Mouse (Mus musculus) MEL (cell line): ENCODE measurements around the gene Sqor. TPM values are rescaled to one million over a fixed set of nuclear protein-coding genes. Genes with fewer than 3 reads are reported as not detected.

Source experiments
- DNase-seq: peaks from one replicate; pipeline ENCODE4 v3.0.0; 2011; ENCODE audit warnings: low read depth, low spot score
- H3K27ac ChIP-seq: 2 replicates; pipeline ENCODE4 v1.5.1; 2012; ENCODE audit warnings: low read depth, mild to moderate bottlenecking, control low read depth, low read length, moderate library complexity; ENCODE audit not compliant: control insufficient read depth
- H3K27me3 ChIP-seq, 2 experiments: fragments of 150-350 bp in 1 of 2; sonication (generic) in 1 of 2; 2 replicates each; pipeline ENCODE4 v1.6.1; 2012; ENCODE audit warnings: low read length in 2 of 2, mild to moderate bottlenecking in 2 of 2, improper control_type of control experiment in 1 of 2, moderate library complexity in 1 of 2; ENCODE audit not compliant: insufficient read depth in 2 of 2, control insufficient read depth in 1 of 2
- H3K36me3 ChIP-seq, 2 experiments: 2 replicates each; pipeline ENCODE4 v1.6.1; 2012 to 2014; ENCODE audit warnings: low read length in 2 of 2, improper control_type of control experiment in 1 of 2, inconsistent platforms in 1 of 2, mild to moderate bottlenecking in 1 of 2; ENCODE audit not compliant: insufficient read depth in 2 of 2, control insufficient read depth in 1 of 2
- H3K4me1 ChIP-seq, 2 experiments: fragments of 150-350 bp in 1 of 2; sonication (generic) in 1 of 2; 2 replicates each; pipeline ENCODE4 v1.6.1; 2012; ENCODE audit warnings: low read length in 2 of 2, improper control_type of control experiment in 1 of 2, mild to moderate bottlenecking in 1 of 2; ENCODE audit not compliant: insufficient read depth in 2 of 2, control insufficient read depth in 1 of 2
- H3K4me3 ChIP-seq, 2 experiments: fragments of 150-350 bp in 1 of 2; sonication (generic) in 1 of 2; 2 replicates each; pipeline ENCODE4 v1.5.1; 2012; ENCODE audit warnings: low read depth in 2 of 2, low read length in 2 of 2, mild to moderate bottlenecking in 2 of 2, moderate library complexity in 2 of 2, control low read depth in 1 of 2, improper control_type of control experiment in 1 of 2; ENCODE audit not compliant: control insufficient read depth in 1 of 2, insufficient read depth in 1 of 2
- H3K79me2 ChIP-seq: 2 replicates; pipeline ENCODE4 v1.6.1; 2012; ENCODE audit warnings: mild to moderate bottlenecking, low read length, moderate library complexity; ENCODE audit not compliant: control insufficient read depth, poor library complexity, insufficient read depth
- H3K9ac ChIP-seq: 2 replicates; pipeline ENCODE4 v1.6.1; 2012; ENCODE audit warnings: low read depth, mild to moderate bottlenecking, control low read depth, low read length, moderate library complexity; ENCODE audit not compliant: control insufficient read depth, poor library complexity, severe bottlenecking
- H3K9me3 ChIP-seq: fragments of 150-350 bp; sonication (generic); replicated peaks from 2 replicates; pipeline ENCODE4 v1.6.1; 2012; ENCODE audit warnings: mild to moderate bottlenecking, low read length, improper control_type of control experiment, moderate library complexity; ENCODE audit not compliant: insufficient read depth
- CHD1 ChIP-seq: IDR thresholded peaks from 2 replicates; pipeline ENCODE4 v1.6.1; 2012; ENCODE audit warnings: low read depth, mild to moderate bottlenecking, inconsistent platforms, low read length, improper control_type of control experiment
- CHD2 ChIP-seq: IDR thresholded peaks from 2 replicates; pipeline ENCODE4 v1.6.1; 2011; ENCODE audit warnings: low read length, improper control_type of control experiment
- CTCF ChIP-seq, 3 experiments: IDR thresholded peaks in 2 of 3; conservative IDR thresholded peaks in 1 of 3; 2 replicates each; pipeline ENCODE4 v1.5.1; 2011 to 2012; ENCODE audit warnings: low read length in 3 of 3, low read depth in 2 of 3, mild to moderate bottlenecking in 2 of 3, improper control_type of control experiment in 1 of 3, inconsistent platforms in 1 of 3, mixed read lengths in 1 of 3, moderate library complexity in 1 of 3; ENCODE audit not compliant: control insufficient read depth in 1 of 3, insufficient read depth in 1 of 3, poor library complexity in 1 of 3, severe bottlenecking in 1 of 3
- ELF1 ChIP-seq: IDR thresholded peaks from 2 replicates; pipeline ENCODE4 v1.6.1; 2014; ENCODE audit warnings: low read depth, mild to moderate bottlenecking, inconsistent platforms, low read length, improper control_type of control experiment, moderate library complexity
- GATA1 ChIP-seq: IDR thresholded peaks from 2 replicates; pipeline ENCODE4 v1.6.1; 2011; ENCODE audit warnings: low read depth, low read length, improper control_type of control experiment
- HCFC1 ChIP-seq: IDR thresholded peaks from 2 replicates; pipeline ENCODE4 v1.6.1; 2012; ENCODE audit warnings: low read depth, mild to moderate bottlenecking, inconsistent platforms, low read length, improper control_type of control experiment, moderate library complexity
- MAFK ChIP-seq: IDR thresholded peaks from 2 replicates; pipeline ENCODE4 v1.6.1; 2011; ENCODE audit warnings: low read depth, mild to moderate bottlenecking, low read length, improper control_type of control experiment, borderline replicate concordance
- MAX ChIP-seq: IDR thresholded peaks from 2 replicates; pipeline ENCODE4 v1.6.1; 2011; ENCODE audit warnings: low read length, improper control_type of control experiment
- MAZ ChIP-seq: IDR thresholded peaks from 2 replicates; pipeline ENCODE4 v1.6.1; 2012; ENCODE audit warnings: low read depth, mild to moderate bottlenecking, inconsistent platforms, low read length, improper control_type of control experiment
- MEF2A ChIP-seq: IDR thresholded peaks from 2 replicates; pipeline ENCODE4 v1.6.1; 2014; ENCODE audit warnings: low read depth, mild to moderate bottlenecking, inconsistent platforms, low read length, improper control_type of control experiment; ENCODE audit not compliant: poor library complexity, insufficient replicate concordance, severe bottlenecking; ENCODE audit errors: extremely low read depth
- MXI1 ChIP-seq: IDR thresholded peaks from 2 replicates; pipeline ENCODE4 v1.6.1; 2011; ENCODE audit warnings: mild to moderate bottlenecking, low read depth, low read length, improper control_type of control experiment
- MYB ChIP-seq: IDR thresholded peaks from 2 replicates; pipeline ENCODE4 v1.6.1; 2011; ENCODE audit warnings: mild to moderate bottlenecking, low read depth, low read length, improper control_type of control experiment
- POLR2A ChIP-seq, 2 experiments: IDR thresholded peaks; 2 replicates each; pipeline ENCODE4 v1.6.1; 2011 to 2012; ENCODE audit warnings: low read length in 2 of 2, mild to moderate bottlenecking in 2 of 2, control low read depth in 1 of 2, improper control_type of control experiment in 1 of 2, low read depth in 1 of 2, moderate library complexity in 1 of 2; ENCODE audit not compliant: control insufficient read depth in 1 of 2, insufficient read depth in 1 of 2, poor library complexity in 1 of 2
- POLR2AphosphoS2 ChIP-seq: IDR thresholded peaks from 2 replicates; pipeline ENCODE4 v1.6.1; 2011; ENCODE audit warnings: low read length, improper control_type of control experiment
- RAD21 ChIP-seq: IDR thresholded peaks from 2 replicates; pipeline ENCODE4 v1.6.1; 2011; ENCODE audit warnings: mild to moderate bottlenecking, low read depth, low read length, improper control_type of control experiment
- RCOR1 ChIP-seq: IDR thresholded peaks from 2 replicates; pipeline ENCODE4 v1.6.1; 2012; ENCODE audit warnings: low read depth, mild to moderate bottlenecking, inconsistent platforms, low read length, improper control_type of control experiment
- SMC3 ChIP-seq: IDR thresholded peaks from 2 replicates; pipeline ENCODE4 v1.6.1; 2011; ENCODE audit warnings: low read depth, low read length, improper control_type of control experiment
- TAL1 ChIP-seq: IDR thresholded peaks from 2 replicates; pipeline ENCODE4 v1.6.1; 2012; ENCODE audit warnings: mild to moderate bottlenecking, inconsistent platforms, low read length, moderate library complexity, mixed read lengths
- USF1 ChIP-seq: IDR thresholded peaks from 2 replicates; pipeline ENCODE4 v1.6.1; 2014; ENCODE audit warnings: low read depth, mild to moderate bottlenecking, inconsistent platforms, low read length, improper control_type of control experiment, moderate library complexity
- USF2 ChIP-seq, 2 experiments: IDR thresholded peaks; 2 replicates each; pipeline ENCODE4 v1.6.1; 2011 to 2012; ENCODE audit warnings: improper control_type of control experiment in 2 of 2, low read length in 2 of 2, borderline replicate concordance in 1 of 2, inconsistent platforms in 1 of 2, low read depth in 1 of 2, mild to moderate bottlenecking in 1 of 2; ENCODE audit not compliant: insufficient read depth in 1 of 2
- ZC3H11A ChIP-seq: IDR thresholded peaks from 2 replicates; pipeline ENCODE4 v1.6.1; 2012; ENCODE audit warnings: low read depth, mild to moderate bottlenecking, inconsistent platforms, low read length, improper control_type of control experiment
- ZMIZ1 ChIP-seq: IDR thresholded peaks from 2 replicates; pipeline ENCODE4 v1.6.1; 2012; ENCODE audit warnings: low read depth, mild to moderate bottlenecking, inconsistent platforms, low read length, improper control_type of control experiment, moderate library complexity
- polyA plus RNA-seq, 2 experiments: library from polyadenylated mRNA; stranded (reverse) in 1 of 2; unstranded in 1 of 2; fragments of >175 nt in 1 of 2; fragments of >200 nt in 1 of 2; gene quantifications; 2 replicates each; pipeline versions ENCODE4 v1.2.1 to v1.2.4; 2012; ENCODE audit warnings: low replicate concordance in 2 of 2, low read depth in 1 of 2; ENCODE audit not compliant: insufficient read length in 2 of 2, insufficient read depth in 1 of 2, missing spikeins in 1 of 2
- total RNA-seq: library from RNA; depleted of rRNA; stranded (reverse); fragments of 300-350 nt; gene quantifications from 2 replicates; pipeline ENCODE4 v1.2.3, GENCODE M21; 2012; rRNA removed

The Sqor gene
- total RNA-seq (1.4 and 3.3 TPM in 2 replicates), polyA plus RNA-seq (1 to 10 TPM in 1 of 2 experiments, not detected in 1; 2.2 TPM)

DNA sequence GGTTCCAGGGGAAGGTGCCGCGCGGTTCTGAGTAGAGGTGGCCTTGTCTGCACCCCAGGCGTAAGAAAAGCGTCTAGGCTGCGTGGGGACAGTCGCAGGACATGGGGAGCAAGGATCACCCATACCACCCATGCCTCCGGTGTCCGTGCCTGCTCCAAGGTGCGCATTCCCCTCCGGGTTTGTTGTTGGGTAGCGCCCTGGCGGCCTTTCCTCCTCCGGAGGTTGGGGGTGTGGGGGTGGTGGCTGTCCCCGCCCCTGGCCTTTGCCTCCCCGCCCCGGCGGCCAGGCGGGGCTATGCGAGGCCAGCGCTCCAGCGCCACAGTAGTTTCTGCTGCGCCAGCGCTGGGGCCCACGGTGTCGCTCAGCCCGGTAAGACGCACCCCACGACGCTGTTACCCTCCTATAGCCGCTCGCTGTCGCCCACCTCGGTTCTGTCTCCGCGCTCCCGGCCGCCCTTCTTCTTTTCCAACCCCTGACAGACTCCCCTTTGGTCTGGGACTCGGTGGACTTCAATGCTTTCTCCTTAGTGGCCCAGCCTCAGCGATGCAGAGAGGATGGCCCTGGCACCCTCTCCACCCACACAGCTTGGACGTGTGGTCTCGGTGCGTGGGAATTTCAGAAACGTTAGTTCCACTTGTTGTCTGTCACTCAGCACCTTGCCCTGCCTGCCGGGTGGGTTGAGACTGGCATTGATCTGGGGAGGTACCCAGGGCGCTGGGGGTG lies at the start of gene Sqor:
Gene Sqor, plus strand, starts transcription at position 167 of the 723 bp plus-strand sequence.
- TF ChIP-seq POLR2A (IDR thresholded peaks at IDR 0.05; ENCODE audit: control insufficient read depth in 1 of 2, insufficient read depth in 1 of 2, low read depth in 1 of 2, low read length in 2 of 2, poor library complexity in 1 of 2) (peak in 1 of 2 experiments; percentile 33; a peak in 1 of 4 replicates), MAFK (no peak)
- TF ChIP-seq, all 39 proteins: peak for 1
- DNase-seq = peak; percentile 76
- Histone ChIP-seq H3K27me3 (no peaks in the 10 kb centered on the region; a peak in 1 of 4 replicates), H3K36me3 (no peaks in the 10 kb centered on the region), H3K9ac (peak within 1 kb of the TSS; percentile 65), H3K4me1 (0 out of 4 replicates have a peak, but pooled peaks cover 0 to 3% of the 10 kb centered on the region in 2 experiments), H3K79me2 (no peaks in the 10 kb centered on the region), H3K4me3 (peak within 1 kb of the TSS; percentile 80 to 96), H3K9me3 (no peaks in the 10 kb centered on the region), H3K27ac (no peak within 1 kb of the TSS)

DNA sequence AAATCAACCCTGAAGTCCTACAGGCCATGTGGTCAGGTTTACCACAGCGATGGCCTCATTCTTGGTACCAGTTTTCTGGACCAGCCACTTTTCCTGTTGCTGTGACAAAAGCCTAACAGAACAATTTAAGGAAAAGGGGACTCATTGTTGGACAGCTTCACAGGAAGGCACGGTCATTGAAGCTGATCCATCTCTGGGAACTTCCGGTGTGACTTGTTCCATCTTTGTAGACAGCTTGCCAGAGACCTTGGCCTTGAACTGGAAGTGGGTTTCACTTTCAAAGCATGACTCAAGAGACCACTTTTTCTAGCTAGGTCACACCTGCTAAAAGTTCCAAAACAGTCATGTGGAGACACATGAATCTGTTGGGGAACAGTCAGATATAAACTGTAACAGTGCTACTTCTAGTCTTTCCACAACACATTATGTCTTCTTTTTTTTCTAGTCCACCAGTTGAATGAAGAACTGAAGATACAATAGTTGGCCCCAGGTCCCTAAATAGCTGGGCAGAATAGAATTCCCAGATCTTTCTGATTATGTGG lies 48.7 kb upstream of the Sqor start:
- TF ChIP-seq CHD1 (no peak), MEF2A (no peak), MAX (no peak), MAZ (no peak), POLR2AphosphoS2 (no peak), GATA1 (no peak), RCOR1 (no peak), MYB (no peak), RAD21 (no peak), ZMIZ1 (no peak), TAL1 (no peak), USF1 (no peak), MXI1 (no peak), CTCF (IDR thresholded peaks at IDR 0.05 in 2 of 3, conservative IDR thresholded peaks at IDR 0.05 in 1 of 3; ENCODE audit: control insufficient read depth in 1 of 3, insufficient read depth in 1 of 3, low read depth in 2 of 3, low read length in 3 of 3, poor library complexity in 1 of 3, severe bottlenecking in 1 of 3) (no peak), ZC3H11A (no peak), CHD2 (no peak), ELF1 (no peak), SMC3 (no peak), HCFC1 (no peak), USF2 (IDR thresholded peaks at IDR 0.05; ENCODE audit: borderline replicate concordance in 1 of 2, insufficient read depth in 1 of 2, low read depth in 1 of 2, low read length in 2 of 2) (no peak)

More for the DNA sequence above, 48.7 kb upstream of the Sqor start:
- Histone ChIP-seq H3K4me1 (no peaks in the 10 kb centered on the region), H3K4me3 (no peak overlapping the region), H3K36me3 (no peaks in the 10 kb centered on the region), H3K9me3 (no peaks in the 10 kb centered on the region), H3K27me3 (no peaks in the 10 kb centered on the region; a peak in 1 of 4 replicates), H3K27ac (no peak overlapping the region), H3K79me2 (no peaks in the 10 kb centered on the region), H3K9ac (no peak overlapping the region)
- no peak for DNase-seq
